Mouse (Mus musculus) stomach, adult 2 months (tissue): ENCODE measurements around the gene Tab2. TPM values are rescaled to one million over a fixed set of nuclear protein-coding genes. Genes with fewer than 3 reads are reported as not detected.

Experiments used
- polyA plus RNA-seq: library from polyadenylated mRNA; depleted of rRNA; stranded (reverse); fragments of >200 nt; gene quantifications from 2 replicates; pipeline ENCODE4 v1.2.3, GENCODE M21; 2012; rRNA removed

The Tab2 gene
- 5.0 and 8.2 TPM in 2 replicates for polyA plus RNA-seq

DNA sequence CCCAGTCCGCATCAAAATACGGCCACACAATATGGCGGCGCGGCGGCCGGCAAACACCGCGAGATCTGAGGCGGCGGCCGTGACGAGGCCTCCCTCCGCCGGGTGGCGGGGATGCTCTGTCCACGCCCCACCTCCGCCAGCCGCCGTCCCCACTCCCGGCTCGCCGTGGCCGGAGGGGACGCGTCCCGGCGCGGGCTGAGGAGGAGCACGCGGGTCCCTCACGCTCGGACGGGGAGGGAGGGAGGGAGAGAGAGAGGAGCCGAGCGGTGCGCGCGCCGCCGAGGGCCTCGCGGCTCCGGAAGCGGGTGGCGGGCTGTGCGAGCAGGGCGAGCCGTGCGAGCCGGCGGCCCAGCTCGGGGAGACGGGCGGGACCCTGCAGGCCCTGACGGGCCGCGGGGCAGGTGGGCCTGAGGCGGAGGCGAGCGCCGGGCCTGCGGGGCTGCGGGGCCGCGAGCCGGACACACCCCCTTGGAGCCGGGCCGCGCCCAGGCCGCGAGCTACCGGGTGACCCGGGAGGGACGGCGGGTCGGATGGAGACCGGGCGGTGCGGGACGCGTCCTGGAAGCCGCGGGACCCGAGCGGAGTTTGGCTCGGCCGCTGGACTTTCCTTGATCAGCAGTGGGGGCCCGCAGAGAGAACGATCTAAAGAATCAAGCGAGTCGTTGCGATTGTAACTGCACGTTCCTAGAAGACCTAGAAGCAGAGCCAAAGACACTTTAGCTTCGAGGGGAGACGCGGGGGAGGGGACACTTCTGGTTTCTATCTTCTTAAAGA, at the start of gene Tab2:
TSS of gene Tab2 (minus strand) at position 3 of the 774 bp plus-strand sequence.

Other genes with a start within 250 kb of the Tab2 start
- gene Katna1, start 230.2 kb downstream of the Tab2 start, polyA plus RNA-seq = 0.58 and 0.76 TPM in 2 replicates
- 2.7 and 4.7 TPM in 2 replicates for gene Ginm1, start 163.4 kb downstream of the Tab2 start, polyA plus RNA-seq
- 1.4 and 1.8 TPM in 2 replicates for gene Ppil4, start 163.3 kb downstream of the Tab2 start, polyA plus RNA-seq
- 0.30 and 0.34 TPM in 2 replicates for gene Zc3h12d, start 123.8 kb downstream of the Tab2 start, polyA plus RNA-seq